Comparison of ENCODE assay signal across 8 mouse cellular contexts in the genomic region with DNA sequence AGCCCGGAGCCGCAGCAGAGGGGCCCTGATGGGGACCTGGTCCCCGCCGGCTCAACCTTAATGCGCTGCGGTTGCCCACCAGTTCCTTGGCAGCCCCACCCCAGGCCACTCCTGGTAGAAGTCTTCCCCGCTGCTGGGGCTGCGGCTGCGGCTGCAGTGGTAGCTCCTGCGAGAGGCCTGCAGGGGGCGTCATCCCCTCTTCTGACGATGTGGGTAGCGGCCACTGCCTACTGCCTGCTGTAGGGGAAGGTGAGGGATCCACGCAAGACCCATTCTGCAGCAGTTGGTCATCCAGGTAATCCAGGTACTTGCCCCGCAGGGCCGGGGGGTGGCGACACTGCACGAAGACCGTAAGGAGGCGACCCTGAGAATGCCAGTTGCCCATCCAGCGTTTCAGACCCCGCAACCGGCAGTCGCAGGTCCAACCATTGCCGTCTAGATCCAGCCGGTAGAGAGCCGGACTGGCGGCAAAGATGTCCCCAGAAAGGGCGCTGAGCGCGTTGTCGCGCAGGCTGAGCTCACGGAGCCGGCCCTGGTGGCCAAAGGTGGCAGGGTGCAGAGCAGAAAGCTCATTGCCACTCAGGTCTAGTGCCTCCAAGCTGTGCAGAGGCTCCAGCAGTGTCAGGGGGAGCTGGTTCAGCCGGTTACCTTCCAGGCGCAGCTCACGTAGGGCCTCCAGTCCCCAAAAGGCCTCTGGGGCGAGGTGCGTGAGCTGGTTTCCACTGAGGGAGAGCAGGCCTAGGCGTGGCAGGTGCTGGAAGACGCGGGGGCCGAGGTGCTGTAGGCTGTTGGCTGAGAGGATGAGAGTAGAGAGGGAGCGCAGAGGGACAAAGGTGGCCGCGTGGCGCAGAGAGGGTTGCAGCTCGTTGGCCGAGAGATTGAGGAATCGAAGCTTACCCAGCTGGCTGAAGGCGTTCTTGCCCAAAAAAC. TPM values are rescaled to one million over a fixed set of nuclear protein-coding genes. Genes with fewer than 3 reads are reported as not detected.
A peak's percentile ranks its signal among the peaks of the same experiment; 100 is the strongest.
DNase-seq lines count a peak whose midpoint lies in the region; ATAC-seq and TF ChIP-seq lines count a peak whose summit lies in the region.

No protein-coding gene starts in this region.

- H3K27me3 ChIP-seq in embryonic facial prominence, embryonic 11.5 days (ENCODE audit: control insufficient read depth, insufficient read depth, low read length) = peaks cover 6% of the 10 kb centered on the region; the same call in 1 of the 2 replicates
- peaks cover 64% of the 10 kb centered on the region for H3K27me3 ChIP-seq in heart, embryonic 15.5 days
- peaks cover 30% of the 10 kb centered on the region for H3K27me3 ChIP-seq in small intestine, adult 2 months (ENCODE audit: control insufficient read depth, insufficient read depth, low read length)

- peak overlapping the region; percentile 89 for H3K9ac ChIP-seq in embryonic facial prominence, embryonic 11.5 days (replicated peaks; ENCODE audit: low read length)
- H3K9ac ChIP-seq in heart, embryonic 15.5 days = peak overlapping the region; percentile 71

- WGBS in embryonic facial prominence, embryonic 11.5 days = 3% methylated on average over 52 of the region's 52 CpGs
- 3% methylated on average over 52 of the region's 52 CpGs for WGBS in heart, embryonic 15.5 days
- 3% methylated on average over 52 of the region's 52 CpGs for WGBS in small intestine, adult 2 months

- no peak for TF ChIP-seq POLR2A in small intestine, adult 2 months (IDR thresholded peaks at IDR 0.05; ENCODE audit: low read depth, low read length)

- peaks cover 9% of the 10 kb centered on the region for H3K4me1 ChIP-seq in embryonic facial prominence, embryonic 11.5 days (ENCODE audit: control insufficient read depth, insufficient read depth, low read length)
- H3K4me1 ChIP-seq in heart, embryonic 15.5 days (replicated peaks) = peaks cover 33% of the 10 kb centered on the region
- H3K4me1 ChIP-seq in small intestine, adult 2 months (ENCODE audit: control insufficient read depth, insufficient read depth, insufficient read length, low read length) = peaks cover 18% of the 10 kb centered on the region

- DNase-seq in right cerebral cortex, postnatal 10 days (ENCODE audit: low spot score in 2 of 2) = peak; percentile 60 to 71
- no peak for DNase-seq in right cerebral cortex, postnatal 36 days (ENCODE audit: low spot score in 2 of 2)
- peak; percentile 72 for DNase-seq in embryonic facial prominence, embryonic 11.5 days (ENCODE audit: low spot score)
- peak; percentile 21 to 25 for DNase-seq in layer of hippocampus, adult 8-10 months (ENCODE audit: low spot score in 2 of 2)
- peak; percentile 69 for DNase-seq in lung, postnatal 14 days
- DNase-seq in thymus, adult 18-20 months = no peak

- no peaks in the 10 kb centered on the region for H3K9me3 ChIP-seq in embryonic facial prominence, embryonic 11.5 days (replicated peaks; ENCODE audit: control insufficient read depth, low read length)
- no peaks in the 10 kb centered on the region for H3K9me3 ChIP-seq in heart, embryonic 15.5 days (replicated peaks)

- peak; percentile 31 for TF ChIP-seq CTCF in small intestine, adult 2 months (IDR thresholded peaks at IDR 0.05; ENCODE audit: extremely low read depth, insufficient read length, insufficient replicate concordance, low read depth, low read length)

- ATAC-seq in embryonic facial prominence, embryonic 11.5 days (replicated peaks; ENCODE audit: insufficient number of reproducible peaks, low FRiP score, low TSS enrichment, low read depth) = peak; percentile 27
- ATAC-seq in heart, embryonic 15.5 days (replicated peaks; ENCODE audit: insufficient number of reproducible peaks, insufficient read depth, low FRiP score, low read depth) = 0 out of 2 replicates have a peak, but pooled peaks have one; percentile 23

- no peaks in the 10 kb centered on the region for H3K36me3 ChIP-seq in embryonic facial prominence, embryonic 11.5 days (replicated peaks; ENCODE audit: control insufficient read depth, insufficient read depth, low read depth, low read length)
- no peaks in the 10 kb centered on the region for H3K36me3 ChIP-seq in heart, embryonic 15.5 days
- no peaks in the 10 kb centered on the region for H3K36me3 ChIP-seq in small intestine, adult 2 months (ENCODE audit: control insufficient read depth, insufficient read depth, low read length)

- H3K4me2 ChIP-seq in embryonic facial prominence, embryonic 11.5 days (ENCODE audit: low read depth, low read length) = peak overlapping the region; percentile 87
- peak overlapping the region; percentile 97 for H3K4me2 ChIP-seq in heart, embryonic 15.5 days

- peak overlapping the region; percentile 97 for H3K27ac ChIP-seq in embryonic facial prominence, embryonic 11.5 days (replicated peaks; ENCODE audit: low read depth, low read length)
- peak overlapping the region; percentile 86; the same call in 1 of the 2 replicates for H3K27ac ChIP-seq in heart, embryonic 15.5 days
- H3K27ac ChIP-seq in small intestine, adult 2 months (ENCODE audit: insufficient read depth, low read depth, low read length) = peak overlapping the region; percentile 59; the same call in 1 of the 2 replicates

- peak overlapping the region; percentile 71 for H3K4me3 ChIP-seq in embryonic facial prominence, embryonic 11.5 days (ENCODE audit: low read depth, low read length)
- peak overlapping the region; percentile 66 for H3K4me3 ChIP-seq in heart, embryonic 15.5 days
- H3K4me3 ChIP-seq in small intestine, adult 2 months (ENCODE audit: low read depth, low read length) = peak overlapping the region; percentile 58

RNA-seq across cellular contexts. Expression of gene Tril, which starts 1.6 kb away (rescaled TPM):
- polyA plus RNA-seq in embryonic facial prominence, embryonic 11.5 days (2014; fragmentation: Nextera tagmentation; extraction: Ambion mirVana) = 36.0 and 39.7 TPM in 2 replicates
- polyA plus RNA-seq in heart, embryonic 15.5 days (2015; fragmentation: Nextera tagmentation; extraction: Ambion mirVana) = 5.5 and 9.1 TPM in 2 replicates
- total RNA-seq in layer of hippocampus, adult 8-10 months (2022) = 10 to 100 TPM; 30.7 to 33.7 (median 32.3) TPM
- 4.2 and 8.2 TPM in 2 replicates for polyA plus RNA-seq in small intestine, adult 2 months (2012; rRNA removed)

Comparison
In these comparisons a context has a peak if more than half of its experiments do, and no peak if none do; other contexts are left out.
1. DNase-seq: peak in right cerebral cortex, postnatal 10 days (2 of 2), embryonic facial prominence, embryonic 11.5 days (single experiment), layer of hippocampus, adult 8-10 months (2 of 2) and lung, postnatal 14 days (single experiment); none in right cerebral cortex, postnatal 36 days (0 of 2) and thymus, adult 18-20 months (0 of 2).
2. Peak in every context shown above with its lines, with median percentiles within 50 percentile points of each other: H3K27ac ChIP-seq and H3K4me3 ChIP-seq.